Mouse (Mus musculus) C2C12 (cell line): ENCODE data around the gene Ptpn3. TPM values are rescaled to one million over a fixed set of nuclear protein-coding genes. Genes with fewer than 3 reads are reported as not detected.
"Not testable (repeated sequence)": the region's sequence is repeated elsewhere in the genome, so short reads cannot be mapped to it uniquely, and the experiment has no call there.

Experiments used
- H3K27me3 ChIP-seq: one replicate; pipeline ENCODE4 v1.6.1; 2011; ENCODE audit not compliant: control insufficient read depth, insufficient read depth, insufficient read length
- H3K36me3 ChIP-seq: one replicate; pipeline ENCODE4 v1.6.1; 2011; ENCODE audit not compliant: control insufficient read depth, insufficient read depth
- H3K4me3 ChIP-seq: one replicate; pipeline ENCODE4 v1.5.1; 2011; ENCODE audit warnings: mild to moderate bottlenecking, control low read depth; ENCODE audit not compliant: poor library complexity, insufficient read depth, severe bottlenecking
- H3K79me2 ChIP-seq: one replicate; pipeline ENCODE4 v1.6.1; 2011; ENCODE audit not compliant: control insufficient read depth, insufficient read depth
- H3K79me3 ChIP-seq: one replicate; pipeline ENCODE4 v1.6.1; 2011; ENCODE audit warnings: low read depth, control low read depth
- H3ac ChIP-seq: one replicate; pipeline ENCODE3; 2011; ENCODE audit warnings: low read depth; ENCODE audit not compliant: control insufficient read depth, insufficient read length
- CEBPB ChIP-seq: IDR thresholded peaks from one replicate; pipeline ENCODE4 v1.6.1; 2011; ENCODE audit warnings: low read depth, mild to moderate bottlenecking, control low read depth, moderate library complexity
- CTCF ChIP-seq: IDR thresholded peaks from one replicate; pipeline ENCODE4 v1.5.1; 2011; ENCODE audit not compliant: control insufficient read depth, insufficient read depth, insufficient read length
- FOSL1 ChIP-seq: IDR thresholded peaks from one replicate; pipeline ENCODE4 v1.8.0; 2011; ENCODE audit warnings: mild to moderate bottlenecking, low read length; ENCODE audit not compliant: poor library complexity, insufficient read depth, severe bottlenecking
- MAX ChIP-seq: IDR thresholded peaks from one replicate; pipeline ENCODE4 v1.6.1; 2011; ENCODE audit warnings: mild to moderate bottlenecking, control low read depth
- MYOD1 ChIP-seq: IDR thresholded peaks from one replicate; pipeline ENCODE4 v1.6.1; 2011; ENCODE audit warnings: low read depth; ENCODE audit not compliant: control insufficient read depth, insufficient read length
- MYOG ChIP-seq: IDR thresholded peaks from one replicate; pipeline ENCODE4 v1.6.1; 2011; ENCODE audit not compliant: control insufficient read depth, insufficient read length; ENCODE audit errors: extremely low read depth
- USF1 ChIP-seq: IDR thresholded peaks from one replicate; pipeline ENCODE4 v1.6.1; 2011; ENCODE audit warnings: low read depth, mild to moderate bottlenecking, control low read depth, moderate library complexity
- polyA plus RNA-seq: library from polyadenylated mRNA; unstranded; fragments of >200 nt; fragmentation: generic; extraction: Trizol; gene quantifications from one replicate; pipeline ENCODE4 v1.2.1, GENCODE M21; 2012; ENCODE audit warnings: missing spikeins

The Ptpn3 gene
- polyA plus RNA-seq, 1 experiment: 3.1 TPM

- no peak for TF ChIP-seq USF1
- no peak for TF ChIP-seq CEBPB
- no peak for TF ChIP-seq FOSL1
- no peak for TF ChIP-seq MAX
- TF ChIP-seq MYOG: no peak
- no peak overlapping the region for H3ac ChIP-seq
- H3K36me3 ChIP-seq: no peaks in the 10 kb centered on the region
- no peak overlapping the region for H3K4me3 ChIP-seq
- H3K79me3 ChIP-seq: no peaks in the 10 kb centered on the region
- H3K27me3 ChIP-seq: no peaks in the 10 kb centered on the region
- H3K79me2 ChIP-seq: no peaks in the 10 kb centered on the region
These were observed 95.7 kb downstream of the Ptpn3 start for GRCm38 (mm10) chr4:57205908-57206307.

- Histone ChIP-seq H3K79me2 (no peaks in the 10 kb centered on the region), H3K36me3 (no peaks in the 10 kb centered on the region), H3ac (no peak overlapping the region), H3K79me3 (no peaks in the 10 kb centered on the region), H3K4me3 (no peak overlapping the region), H3K27me3 (no peaks in the 10 kb centered on the region)
- TF ChIP-seq FOSL1 (no peak), USF1 (no peak), CEBPB (no peak), MYOD1 (no peak), MYOG (no peak), CTCF (no peak), MAX (no peak)
These were observed 96.9 kb downstream of the Ptpn3 start for GRCm38 (mm10) chr4:57204780-57205179.

GRCm38 (mm10) chr4:57202660-57203361, 98.8 kb downstream of the Ptpn3 start:
- H3K27me3 ChIP-seq: no peaks in the 10 kb centered on the region
- H3K36me3 ChIP-seq: no peaks in the 10 kb centered on the region
- H3ac ChIP-seq: no peak overlapping the region
- H3K4me3 ChIP-seq: no peak overlapping the region
- TF ChIP-seq MYOG (no peak), MAX (no peak), FOSL1 (no peak), CTCF (no peak), CEBPB (no peak), MYOD1 (no peak), USF1 (no peak)
- no peaks in the 10 kb centered on the region for H3K79me2 ChIP-seq
- H3K79me3 ChIP-seq: no peaks in the 10 kb centered on the region

- TF ChIP-seq MAX: no peak
- no peak for TF ChIP-seq FOSL1
- no peak for TF ChIP-seq CTCF
- no peak for TF ChIP-seq MYOG
- no peak for TF ChIP-seq MYOD1
- no peak for TF ChIP-seq USF1
- no peak for TF ChIP-seq CEBPB
- H3K79me2 ChIP-seq: no peaks in the 10 kb centered on the region
- H3ac ChIP-seq: no peak overlapping the region
- H3K27me3 ChIP-seq: no peaks in the 10 kb centered on the region
- no peaks in the 10 kb centered on the region for H3K79me3 ChIP-seq
- no peak overlapping the region for H3K4me3 ChIP-seq
- no peaks in the 10 kb centered on the region for H3K36me3 ChIP-seq
These were observed 99.5 kb downstream of the Ptpn3 start for GRCm38 (mm10) chr4:57202132-57202531.

DNA sequence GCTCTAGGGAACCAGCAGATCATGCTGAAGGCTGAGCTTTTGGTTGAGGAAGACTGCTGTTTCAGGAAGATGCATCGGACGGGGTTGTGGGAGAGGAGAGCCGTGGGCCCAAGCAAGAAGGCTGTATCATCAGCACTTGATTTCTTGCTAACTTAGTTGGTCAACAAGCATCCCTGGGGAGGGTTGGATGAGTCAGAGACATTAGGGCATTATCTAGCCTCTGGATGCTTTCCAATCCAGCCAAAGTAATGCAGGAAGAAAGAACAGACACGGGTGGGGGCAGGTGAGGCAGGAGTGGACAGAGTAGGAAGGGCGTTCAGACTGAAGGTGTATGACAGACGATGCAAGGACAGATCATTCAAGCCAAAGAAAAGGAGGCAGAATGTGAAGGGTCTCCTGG, 101.0 kb downstream of the Ptpn3 start:
- Histone ChIP-seq H3K79me2 (no peaks in the 10 kb centered on the region), H3K27me3 (no peaks in the 10 kb centered on the region), H3K79me3 (no peaks in the 10 kb centered on the region), H3ac (no peak overlapping the region), H3K4me3 (no peak overlapping the region), H3K36me3 (no peaks in the 10 kb centered on the region)
- TF ChIP-seq MYOD1 (no peak), USF1 (no peak), CTCF (no peak), FOSL1 (no peak), MAX (no peak), CEBPB (no peak), MYOG (no peak)

- H3K36me3 ChIP-seq, H3K4me3 ChIP-seq, H3ac ChIP-seq, H3K79me2 ChIP-seq, H3K79me3 ChIP-seq, H3K27me3 ChIP-seq: not testable (repeated sequence)
These were observed 102.8 kb downstream of the Ptpn3 start for GRCm38 (mm10) chr4:57198666-57199393.
